17 mouse cellular contexts compared by ENCODE assay signal in genomic region chr2:32302952-32303351, GRCm38 (mm10). TPM values are rescaled to one million over a fixed set of nuclear protein-coding genes. Genes with fewer than 3 reads are reported as not detected.
DNase-seq lines count a peak whose midpoint lies in the region; ATAC-seq and TF ChIP-seq lines count a peak whose summit lies in the region.
"Had no signal": no experiment of that assay in that cellular context is flagged by ENCODE, and none has a peak within 500 bp of the region (broad histone marks: within the 10 kb centered on the region; RNA-seq: fewer than 3 reads in every experiment).

No protein-coding gene starts in this region.

- no peaks in the 10 kb centered on the region for H3K9me3 ChIP-seq in embryonic facial prominence, embryonic 12.5 days
- H3K9me3 ChIP-seq in embryonic facial prominence, embryonic 10.5 days, result no peaks in the 10 kb centered on the region
- H3K9me3 ChIP-seq in kidney, postnatal 0 days (replicated peaks; ENCODE audit: low read length), result no peaks in the 10 kb centered on the region
- H3K9me3 ChIP-seq: limb, embryonic 10.5 days; stomach, embryonic 15.5 days had no signal

- H3K36me3 ChIP-seq in embryonic facial prominence, embryonic 12.5 days, result peaks cover 93% of the 10 kb centered on the region
- peaks cover 98% of the 10 kb centered on the region for H3K36me3 ChIP-seq in embryonic facial prominence, embryonic 10.5 days (replicated peaks)
- peaks cover 85% of the 10 kb centered on the region for H3K36me3 ChIP-seq in kidney, postnatal 0 days (ENCODE audit: insufficient read depth, low read length)
- peaks cover 48% of the 10 kb centered on the region for H3K36me3 ChIP-seq in spleen, adult 2 months (ENCODE audit: control insufficient read depth, insufficient read depth, low read length)
- H3K36me3 ChIP-seq in small intestine, adult 2 months (ENCODE audit: control insufficient read depth, insufficient read depth, low read length), result peaks cover 78% of the 10 kb centered on the region

- DNase-seq in embryonic facial prominence, embryonic 10.5 days (ENCODE audit: low spot score), result no peak
- DNase-seq in kidney, postnatal 0 days (ENCODE audit: low spot score), result no peak
- DNase-seq in kidney, postnatal 14 days, result no peak
- no peak for DNase-seq in spleen, adult 2 months (ENCODE audit: low read depth in 1 of 2, low spot score in 2 of 2)
- no peak for DNase-seq in spleen, adult 12 weeks (ENCODE audit: low spot score)
- no peak for DNase-seq in adrenal gland, postnatal 4 days (ENCODE audit: low spot score in 2 of 2)
- DNase-seq: adrenal gland, postnatal 25 days; cerebellum, adult 18-20 months; heart, adult 18-20 months; kidney, postnatal 10 days; right cerebral cortex, postnatal 25 days had no signal

- WGBS in embryonic facial prominence, embryonic 12.5 days, result 85% methylated on average over 10 of the region's 10 CpGs
- 87% methylated on average over 10 of the region's 10 CpGs for WGBS in embryonic facial prominence, embryonic 10.5 days
- 91% methylated on average over 10 of the region's 10 CpGs for WGBS in kidney, postnatal 0 days
- 96% methylated on average over 10 of the region's 10 CpGs for WGBS in spleen, adult 2 months
- 91% methylated on average over 10 of the region's 10 CpGs for WGBS in small intestine, adult 2 months

- no peak overlapping the region for H3K4me3 ChIP-seq in embryonic facial prominence, embryonic 12.5 days
- no peak overlapping the region for H3K4me3 ChIP-seq in embryonic facial prominence, embryonic 10.5 days
- no peak overlapping the region for H3K4me3 ChIP-seq in kidney, postnatal 0 days (replicated peaks; ENCODE audit: low read depth, low read length)
- H3K4me3 ChIP-seq in spleen, adult 2 months (ENCODE audit: extremely low read depth, insufficient read depth, insufficient read length), result no peak overlapping the region
- no peak overlapping the region for H3K4me3 ChIP-seq in small intestine, adult 2 months (ENCODE audit: low read depth, low read length)
- H3K4me3 ChIP-seq: erythroblast, embryonic 14.5 days; limb, embryonic 10.5 days; stomach, embryonic 15.5 days had no signal

- no peak for ATAC-seq in embryonic facial prominence, embryonic 12.5 days (ENCODE audit: insufficient number of reproducible peaks, insufficient read depth, low FRiP score, low TSS enrichment)
- no peak for ATAC-seq in kidney, postnatal 0 days (replicated peaks; ENCODE audit: low FRiP score, low read depth)

- H3K9ac ChIP-seq in embryonic facial prominence, embryonic 12.5 days, result no peak overlapping the region
- H3K9ac ChIP-seq in kidney, postnatal 0 days (ENCODE audit: low read depth, low read length), result no peak overlapping the region
- H3K9ac ChIP-seq: stomach, embryonic 15.5 days had no signal

- peak overlapping the region; percentile 17; the same call in 1 of the 2 replicates for H3K27ac ChIP-seq in embryonic facial prominence, embryonic 12.5 days
- no peak overlapping the region for H3K27ac ChIP-seq in embryonic facial prominence, embryonic 10.5 days (replicated peaks)
- H3K27ac ChIP-seq in kidney, postnatal 0 days, result no peak overlapping the region
- no peak overlapping the region for H3K27ac ChIP-seq in spleen, adult 2 months (ENCODE audit: insufficient read depth, low read length)
- no peak overlapping the region for H3K27ac ChIP-seq in small intestine, adult 2 months (ENCODE audit: insufficient read depth, low read depth, low read length)
- H3K27ac ChIP-seq: limb, embryonic 10.5 days; stomach, embryonic 15.5 days had no signal

- no peak overlapping the region for H3K4me2 ChIP-seq in embryonic facial prominence, embryonic 12.5 days (replicated peaks)
- H3K4me2 ChIP-seq in kidney, postnatal 0 days (ENCODE audit: low read length), result no peak overlapping the region
- H3K4me2 ChIP-seq: midbrain, embryonic 11.5 days; stomach, embryonic 15.5 days had no signal

- TF ChIP-seq CTCF in kidney, postnatal 0 days (IDR thresholded peaks at IDR 0.05; ENCODE audit: low read depth), result peak; percentile 33; the same call in 1 of the 2 replicates
- 0 out of 2 replicates have a peak, but pooled peaks have one; percentile 6 for TF ChIP-seq CTCF in spleen, adult 2 months (IDR thresholded peaks at IDR 0.05; ENCODE audit: extremely low read depth, insufficient read depth, insufficient read length, insufficient replicate concordance)
- TF ChIP-seq CTCF in small intestine, adult 2 months (IDR thresholded peaks at IDR 0.05; ENCODE audit: extremely low read depth, insufficient read length, insufficient replicate concordance, low read depth, low read length), result peak; percentile 23; the same call in 1 of the 2 replicates

- no peaks in the 10 kb centered on the region for H3K27me3 ChIP-seq in embryonic facial prominence, embryonic 12.5 days
- no peaks in the 10 kb centered on the region for H3K27me3 ChIP-seq in embryonic facial prominence, embryonic 10.5 days (replicated peaks; ENCODE audit: low read depth, poor library complexity, severe bottlenecking)
- no peaks in the 10 kb centered on the region for H3K27me3 ChIP-seq in kidney, postnatal 0 days (ENCODE audit: insufficient read depth, low read length)
- no peaks in the 10 kb centered on the region for H3K27me3 ChIP-seq in spleen, adult 2 months (ENCODE audit: control insufficient read depth, insufficient read depth, low read length)
- H3K27me3 ChIP-seq in small intestine, adult 2 months (ENCODE audit: control insufficient read depth, insufficient read depth, low read length), result no peaks in the 10 kb centered on the region
- H3K27me3 ChIP-seq: stomach, embryonic 15.5 days had no signal

- no peaks in the 10 kb centered on the region for H3K4me1 ChIP-seq in embryonic facial prominence, embryonic 12.5 days
- H3K4me1 ChIP-seq in embryonic facial prominence, embryonic 10.5 days, result peaks cover 10% of the 10 kb centered on the region
- H3K4me1 ChIP-seq in kidney, postnatal 0 days (replicated peaks; ENCODE audit: insufficient read depth, low read length), result no peaks in the 10 kb centered on the region
- no peaks in the 10 kb centered on the region for H3K4me1 ChIP-seq in spleen, adult 2 months (ENCODE audit: control insufficient read depth, insufficient read depth, insufficient read length)
- H3K4me1 ChIP-seq in small intestine, adult 2 months (ENCODE audit: control insufficient read depth, insufficient read depth, insufficient read length, low read length), result no peaks in the 10 kb centered on the region
- H3K4me1 ChIP-seq: stomach, embryonic 15.5 days had no signal

- TF ChIP-seq POLR2A in spleen, adult 2 months (IDR thresholded peaks at IDR 0.05; ENCODE audit: low read depth, low read length), result no peak
- no peak for TF ChIP-seq POLR2A in small intestine, adult 2 months (IDR thresholded peaks at IDR 0.05; ENCODE audit: low read depth, low read length)

RNA-seq across cellular contexts. Expression of gene Swi5, which starts 15.1 kb away (rescaled TPM):
- polyA plus RNA-seq in embryonic facial prominence, embryonic 12.5 days (2016; fragmentation: Nextera tagmentation; extraction: Ambion mirVana), result 413 TPM in 2 replicates
- 522 and 535 TPM in 2 replicates for polyA plus RNA-seq in embryonic facial prominence, embryonic 10.5 days (2016; fragmentation: Nextera tagmentation; extraction: Ambion mirVana)
- 436 and 445 TPM in 2 replicates for polyA plus RNA-seq in kidney, postnatal 0 days (2015; fragmentation: Nextera tagmentation; extraction: Ambion mirVana)
- 60.5 and 63.4 TPM in 2 replicates for polyA plus RNA-seq in spleen, adult 2 months (2012; rRNA removed)
- 44.8 and 65.3 TPM in 2 replicates for polyA plus RNA-seq in small intestine, adult 2 months (2012; rRNA removed)
- total RNA-seq in adrenal gland, postnatal 4 days (2021), result 100 to 1,000 TPM; 225 to 237 TPM

RNA-seq across cellular contexts. Expression of gene Golga2, which starts 15.8 kb away (rescaled TPM):
- polyA plus RNA-seq in embryonic facial prominence, embryonic 12.5 days (2016; fragmentation: Nextera tagmentation; extraction: Ambion mirVana), result 27.4 and 29.7 TPM in 2 replicates
- 20.2 and 22.5 TPM in 2 replicates for polyA plus RNA-seq in embryonic facial prominence, embryonic 10.5 days (2016; fragmentation: Nextera tagmentation; extraction: Ambion mirVana)
- 17.2 and 18.7 TPM in 2 replicates for polyA plus RNA-seq in kidney, postnatal 0 days (2015; fragmentation: Nextera tagmentation; extraction: Ambion mirVana)
- polyA plus RNA-seq in spleen, adult 2 months (2012; rRNA removed), result 21.4 and 24.0 TPM in 2 replicates
- polyA plus RNA-seq in small intestine, adult 2 months (2012; rRNA removed), result 21.7 and 37.4 TPM in 2 replicates
- total RNA-seq in adrenal gland, postnatal 4 days (2021), result 10 to 100 TPM; 78.6 to 80.4 TPM

RNA-seq across cellular contexts. Expression of gene Uck1, which starts 43.0 kb away (rescaled TPM):
- polyA plus RNA-seq in embryonic facial prominence, embryonic 12.5 days (2016; fragmentation: Nextera tagmentation; extraction: Ambion mirVana), result 69.9 and 81.5 TPM in 2 replicates
- 74.7 and 84.0 TPM in 2 replicates for polyA plus RNA-seq in embryonic facial prominence, embryonic 10.5 days (2016; fragmentation: Nextera tagmentation; extraction: Ambion mirVana)
- polyA plus RNA-seq in kidney, postnatal 0 days (2015; fragmentation: Nextera tagmentation; extraction: Ambion mirVana), result 57.9 and 66.7 TPM in 2 replicates
- 58.4 and 72.9 TPM in 2 replicates for polyA plus RNA-seq in spleen, adult 2 months (2012; rRNA removed)
- polyA plus RNA-seq in small intestine, adult 2 months (2012; rRNA removed), result 39.0 and 64.9 TPM in 2 replicates
- 10 to 100 TPM; 88.3 to 98.2 TPM for total RNA-seq in adrenal gland, postnatal 4 days (2021)

RNA-seq across cellular contexts. Expression of gene Ciz1, which starts 49.2 kb away (rescaled TPM):
- 50.6 and 57.8 TPM in 2 replicates for polyA plus RNA-seq in embryonic facial prominence, embryonic 12.5 days (2016; fragmentation: Nextera tagmentation; extraction: Ambion mirVana)
- 65.8 and 66.4 TPM in 2 replicates for polyA plus RNA-seq in embryonic facial prominence, embryonic 10.5 days (2016; fragmentation: Nextera tagmentation; extraction: Ambion mirVana)
- polyA plus RNA-seq in kidney, postnatal 0 days (2015; fragmentation: Nextera tagmentation; extraction: Ambion mirVana), result 33.7 and 33.8 TPM in 2 replicates
- polyA plus RNA-seq in spleen, adult 2 months (2012; rRNA removed), result 252 and 324 TPM in 2 replicates
- 121 and 275 TPM in 2 replicates for polyA plus RNA-seq in small intestine, adult 2 months (2012; rRNA removed)
- total RNA-seq in adrenal gland, postnatal 4 days (2021), result 100 to 1,000 TPM in 1 of 2 experiments, 10 to 100 TPM in 1; 97.7 to 106 TPM

RNA-seq across cellular contexts. Expression of gene Dnm1, which starts 50.2 kb away (rescaled TPM):
- 45.0 and 47.8 TPM in 2 replicates for polyA plus RNA-seq in embryonic facial prominence, embryonic 12.5 days (2016; fragmentation: Nextera tagmentation; extraction: Ambion mirVana)
- 20.7 and 23.5 TPM in 2 replicates for polyA plus RNA-seq in embryonic facial prominence, embryonic 10.5 days (2016; fragmentation: Nextera tagmentation; extraction: Ambion mirVana)
- 5.3 and 5.6 TPM in 2 replicates for polyA plus RNA-seq in kidney, postnatal 0 days (2015; fragmentation: Nextera tagmentation; extraction: Ambion mirVana)
- polyA plus RNA-seq in spleen, adult 2 months (2012; rRNA removed), result 20.4 and 22.1 TPM in 2 replicates
- 248 and 480 TPM in 2 replicates for polyA plus RNA-seq in small intestine, adult 2 months (2012; rRNA removed)
- 10 to 100 TPM; 41.3 to 43.4 TPM for total RNA-seq in adrenal gland, postnatal 4 days (2021)
